Mouse (Mus musculus) kidney, postnatal 4 days (tissue): ENCODE results near the gene Tmem120b.
A peak's percentile ranks its signal among the peaks of the same experiment; 100 is the strongest.
"Not testable (repeated sequence)": the region's sequence is repeated elsewhere in the genome, so short reads cannot be mapped to it uniquely, and the experiment has no call there.

ENCODE experiments used
- DNase-seq, 2 experiments: peaks; one replicate each; pipeline ENCODE4 v3.0.0; 2021; ENCODE audit warnings: mixed read lengths in 2 of 2

Gene Tmem120b

GRCm38 (mm10) chr5:123057366-123058250 lies 10.6 kb upstream of the Tmem120b start:
- peak; percentile 98 to 99 for DNase-seq

DNA sequence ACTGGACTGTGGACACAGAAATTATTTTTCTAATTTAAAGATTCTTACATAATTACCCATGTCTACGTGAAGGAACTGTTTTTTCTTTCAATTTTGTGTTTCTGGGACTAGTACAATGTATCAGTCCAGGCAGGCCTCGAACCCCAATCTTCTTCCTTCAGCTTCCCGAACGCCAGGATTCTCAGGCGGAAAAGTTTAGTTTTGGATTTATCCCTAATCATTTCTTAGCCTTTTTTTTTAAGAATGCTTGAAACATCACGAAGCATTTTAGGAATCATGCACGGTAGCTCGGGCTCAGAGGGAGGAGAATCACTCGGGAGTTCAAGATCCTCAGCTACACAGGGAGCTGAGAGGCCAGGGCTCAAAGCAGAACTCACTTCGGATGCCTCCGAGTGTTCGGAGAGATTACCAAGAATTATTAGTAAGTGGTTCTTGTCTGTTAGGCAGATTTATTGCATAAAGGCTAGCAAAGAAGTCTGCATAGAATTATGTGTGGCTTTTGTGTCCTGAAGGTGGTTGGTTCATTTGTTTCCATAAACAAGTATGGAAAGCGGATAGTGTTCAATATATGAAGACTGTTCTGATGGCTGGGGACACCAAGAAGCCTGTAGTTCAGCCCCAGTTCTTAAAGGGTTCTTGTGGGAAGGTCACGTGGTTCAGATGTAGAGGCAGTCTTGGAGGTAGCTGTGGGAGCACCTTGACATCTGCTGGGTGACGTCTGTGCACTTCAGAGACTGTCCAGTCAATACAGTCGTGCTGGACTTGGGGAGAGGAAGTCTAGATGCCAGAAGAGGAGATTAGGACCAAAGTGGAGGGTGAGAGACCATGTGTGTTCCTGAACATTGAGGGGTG lies 9.7 kb upstream of the Tmem120b start:
- DNase-seq: no peak

- DNase-seq: peak; percentile 63 to 74
These were observed 8.3 kb upstream of the Tmem120b start for GRCm38 (mm10) chr5:123059757-123060520.

DNA sequence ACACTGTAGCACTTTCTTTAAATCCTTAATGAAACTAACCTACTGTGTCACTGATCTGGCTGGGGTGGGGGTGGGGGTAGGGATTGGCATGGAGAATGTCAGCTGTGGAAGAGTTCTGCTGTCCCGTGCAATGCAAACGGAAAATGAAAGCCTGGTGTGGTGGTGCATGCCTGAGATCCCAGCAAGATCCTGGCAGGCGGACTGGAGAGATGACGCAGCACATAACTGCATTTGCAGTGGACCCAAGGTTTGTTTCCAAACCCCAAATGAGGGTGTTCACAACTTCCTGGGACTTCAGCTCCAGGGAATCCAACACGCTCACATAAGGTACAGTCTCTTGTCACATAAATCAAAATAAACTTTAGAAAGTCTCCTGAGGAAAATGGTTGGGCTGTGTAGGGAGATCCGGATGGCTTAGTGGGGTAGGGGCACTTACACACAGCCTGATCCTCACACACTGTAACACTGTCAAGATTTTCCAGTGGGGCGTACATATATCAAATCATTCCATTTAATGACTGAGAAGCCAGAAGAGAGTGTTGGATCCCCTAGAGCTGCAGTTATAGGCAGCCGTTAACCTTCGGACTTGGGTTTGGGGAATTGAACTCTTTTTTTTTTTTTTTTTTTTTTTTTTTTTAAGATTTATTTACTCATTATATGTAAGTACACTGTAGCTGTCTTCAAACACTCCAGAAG lies 7.4 kb upstream of the Tmem120b start:
- peak in 1 of 2 experiments; percentile 44 for DNase-seq

- not testable (repeated sequence) for DNase-seq
These were observed 6.8 kb upstream of the Tmem120b start for GRCm38 (mm10) chr5:123061402-123061749.

GRCm38 (mm10) chr5:123063141-123063540 lies 5.1 kb upstream of the Tmem120b start:
- no peak for DNase-seq

GRCm38 (mm10) chr5:123064207-123064606 lies 4.0 kb upstream of the Tmem120b start:
- DNase-seq: peak; percentile 60 to 72

GRCm38 (mm10) chr5:123067395-123067995 lies 720 bp upstream of the Tmem120b start:
- DNase-seq: peak; percentile 20 to 32

DNA sequence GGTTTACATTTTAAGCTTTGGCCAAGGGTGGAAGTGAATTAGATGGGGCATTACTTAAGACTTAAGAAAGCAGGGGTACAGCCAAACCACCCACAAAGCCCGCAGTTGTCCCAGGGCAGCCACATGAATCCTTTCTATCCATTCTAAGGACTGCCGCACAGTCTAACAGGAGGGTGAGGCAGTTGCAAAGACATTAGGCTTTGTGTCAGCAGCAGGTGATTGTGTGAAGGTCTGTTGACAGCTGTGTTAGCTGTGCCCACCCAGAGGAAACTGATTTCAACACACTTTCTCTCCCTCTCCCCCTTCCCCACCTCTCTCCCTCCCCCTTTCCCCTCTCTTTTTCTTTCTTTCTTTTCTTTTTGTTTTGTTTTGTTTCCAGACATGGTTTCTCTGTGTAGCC lies 499 bp downstream of the Tmem120b start:
- no peak for DNase-seq

DNA sequence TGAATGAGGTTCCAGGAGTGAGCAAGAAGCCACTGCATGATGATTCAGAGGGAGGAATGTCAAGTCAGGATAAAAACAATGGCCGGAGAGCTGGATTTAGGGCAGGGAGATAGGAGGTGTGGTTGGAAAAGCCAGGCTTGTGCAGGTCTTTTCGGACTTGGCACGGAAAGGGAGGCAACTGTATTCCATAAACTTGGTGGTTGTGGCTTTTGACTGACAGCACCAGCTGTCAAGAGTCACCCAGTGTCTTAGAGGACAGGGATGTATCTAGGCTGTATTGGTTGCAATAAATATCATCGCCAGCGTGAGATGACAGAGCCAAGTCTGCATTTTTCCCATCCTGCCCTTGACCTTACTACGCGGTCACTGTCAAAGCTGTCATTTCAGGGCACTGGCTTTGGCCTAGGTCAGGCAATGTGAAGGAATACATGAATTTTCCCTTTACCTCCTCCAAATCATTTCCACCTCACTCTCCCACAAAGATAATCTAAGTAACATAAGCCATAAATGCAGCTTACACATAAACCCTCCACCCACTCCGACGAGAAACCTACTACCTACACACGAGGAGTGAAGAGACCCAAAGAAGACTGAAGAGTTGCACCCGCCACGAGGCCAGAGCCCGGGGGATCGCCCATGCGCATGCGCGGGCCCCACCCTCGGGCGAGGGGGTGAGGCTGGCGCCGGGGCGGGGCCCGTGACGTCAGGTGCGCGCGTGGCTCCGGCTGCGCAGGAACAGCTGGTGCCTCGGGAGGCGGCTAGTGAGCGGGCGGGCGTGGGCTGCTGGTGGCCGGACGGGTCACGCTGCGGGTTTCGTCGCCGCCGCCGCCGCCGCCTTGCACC lies 7.6 kb downstream of the Tmem120b start:
- DNase-seq: peak; percentile 94 to 96

DNA sequence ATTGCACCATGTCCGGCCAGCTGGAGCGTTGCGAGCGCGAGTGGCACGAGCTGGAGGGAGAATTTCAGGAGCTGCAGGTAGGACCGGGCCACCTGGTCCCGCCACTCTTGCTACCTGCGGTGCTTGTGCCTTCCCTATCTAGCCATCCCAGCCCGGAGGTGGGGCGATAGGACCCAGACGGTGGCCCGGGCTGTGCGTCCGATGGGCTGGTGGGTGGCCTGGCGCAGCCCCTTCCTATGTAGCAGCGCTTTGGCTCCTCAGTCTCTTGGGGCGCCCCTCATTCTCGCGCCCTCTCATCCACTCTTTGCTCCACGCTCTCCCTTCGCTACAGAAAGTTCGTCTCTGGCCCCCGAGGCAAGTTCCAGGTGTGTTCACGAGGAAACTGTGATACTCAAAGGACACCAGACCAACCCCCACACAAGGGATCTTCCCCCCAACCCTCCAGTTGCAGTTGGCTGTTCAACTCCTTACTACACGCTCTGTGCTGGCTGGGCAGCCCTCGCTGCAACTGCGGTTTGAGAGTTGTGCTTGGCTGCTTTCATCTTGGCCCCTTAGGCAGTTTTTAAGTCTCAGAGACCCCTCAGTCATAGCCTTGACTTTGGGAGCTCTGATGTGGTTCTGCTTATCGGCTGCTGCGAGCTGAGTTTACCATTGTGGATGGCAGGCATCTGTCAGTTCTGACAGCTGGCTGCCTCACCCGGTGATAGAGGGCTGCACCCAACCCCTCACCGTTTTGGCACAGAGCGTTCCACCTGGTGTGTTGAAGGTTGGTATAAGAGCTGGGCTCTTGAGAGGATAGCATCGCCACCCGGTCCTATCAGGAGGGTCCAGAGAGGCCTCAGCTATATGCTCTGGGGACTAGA lies 8.4 kb downstream of the Tmem120b start:
- DNase-seq: no peak

DNA sequence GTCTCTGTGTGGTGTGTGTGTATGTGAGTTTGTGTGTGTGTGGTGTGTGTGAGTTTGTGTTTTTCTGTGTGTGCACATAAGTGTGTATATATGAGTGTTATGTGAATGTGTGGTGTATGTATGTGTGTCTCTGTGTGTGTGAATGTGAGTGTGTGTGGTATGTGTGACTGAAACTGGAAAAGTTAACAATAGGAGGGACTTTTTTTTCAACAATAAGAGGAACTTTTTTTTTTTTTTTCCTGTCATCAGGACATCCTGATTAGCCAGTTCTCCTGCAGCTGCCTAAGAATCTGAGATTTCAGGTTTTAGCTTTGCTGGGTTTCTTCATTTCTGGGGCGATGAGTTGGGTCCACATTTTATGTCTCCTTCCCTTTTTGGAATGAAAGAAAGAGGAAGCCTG lies 11.4 kb downstream of the Tmem120b start:
- no peak for DNase-seq

DNA sequence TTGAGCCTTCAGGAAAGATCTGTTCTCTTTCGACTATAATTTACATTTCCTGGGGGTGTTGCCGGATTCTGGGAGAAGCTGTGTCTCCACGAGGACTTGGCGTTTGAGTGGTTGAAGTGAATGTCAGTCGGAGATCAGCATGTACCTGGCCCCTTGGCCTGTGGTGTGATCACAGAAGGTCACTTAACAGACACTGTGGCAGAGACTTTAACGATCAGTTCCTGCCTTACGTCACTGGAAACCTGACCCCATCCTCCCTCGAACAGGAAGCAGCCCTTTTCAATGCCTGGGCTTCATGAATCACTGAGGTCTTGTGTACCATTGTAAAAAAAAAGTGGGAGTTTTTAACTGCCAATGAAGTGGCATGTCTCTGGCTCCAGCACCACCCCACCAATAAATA lies 11.8 kb downstream of the Tmem120b start:
- DNase-seq: peak; percentile 36 to 42

DNA sequence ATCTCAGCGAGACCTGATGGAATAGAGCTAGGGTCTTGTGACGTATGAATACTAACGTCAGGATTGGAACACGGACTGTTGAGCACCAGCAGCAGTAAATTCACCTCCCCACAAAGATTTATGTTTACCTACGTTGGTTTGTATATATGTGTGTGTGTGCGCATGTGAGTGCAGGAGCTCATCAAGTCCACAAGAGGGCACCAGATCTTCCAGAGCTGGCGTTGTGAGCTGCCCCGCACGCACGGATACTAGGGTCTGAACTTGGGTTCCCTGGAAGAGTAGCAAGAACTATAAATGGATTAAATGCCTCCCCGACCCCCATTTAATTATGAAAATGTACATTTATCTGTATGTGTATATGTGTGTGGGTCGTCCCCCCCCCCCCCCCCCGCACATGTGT lies 12.3 kb downstream of the Tmem120b start:
- DNase-seq: no peak

- no peak for DNase-seq
These were observed 15.3 kb downstream of the Tmem120b start for GRCm38 (mm10) chr5:123083340-123084050.

DNA sequence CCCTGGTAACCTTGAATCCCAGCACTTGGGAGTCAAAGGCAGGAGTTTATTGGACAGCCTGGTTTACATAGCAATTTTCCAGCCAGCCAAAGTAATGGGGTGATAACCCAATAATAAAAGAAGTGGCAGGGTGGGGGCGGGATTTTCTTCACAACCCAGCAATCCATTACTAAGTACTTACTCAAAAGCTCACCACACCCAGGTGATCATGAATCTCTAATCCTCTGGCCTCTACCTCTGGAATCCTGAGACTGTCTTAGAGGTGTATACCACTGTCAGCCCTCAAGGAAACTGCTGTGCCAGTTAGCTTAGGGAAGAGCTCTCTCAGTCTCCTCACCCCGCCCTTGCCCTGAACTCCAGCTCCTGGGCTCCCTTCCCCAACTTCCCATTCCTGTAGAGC lies 18.3 kb downstream of the Tmem120b start:
- DNase-seq: no peak

GRCm38 (mm10) chr5:123088784-123089183 lies 20.6 kb downstream of the Tmem120b start:
- no peak for DNase-seq

DNA sequence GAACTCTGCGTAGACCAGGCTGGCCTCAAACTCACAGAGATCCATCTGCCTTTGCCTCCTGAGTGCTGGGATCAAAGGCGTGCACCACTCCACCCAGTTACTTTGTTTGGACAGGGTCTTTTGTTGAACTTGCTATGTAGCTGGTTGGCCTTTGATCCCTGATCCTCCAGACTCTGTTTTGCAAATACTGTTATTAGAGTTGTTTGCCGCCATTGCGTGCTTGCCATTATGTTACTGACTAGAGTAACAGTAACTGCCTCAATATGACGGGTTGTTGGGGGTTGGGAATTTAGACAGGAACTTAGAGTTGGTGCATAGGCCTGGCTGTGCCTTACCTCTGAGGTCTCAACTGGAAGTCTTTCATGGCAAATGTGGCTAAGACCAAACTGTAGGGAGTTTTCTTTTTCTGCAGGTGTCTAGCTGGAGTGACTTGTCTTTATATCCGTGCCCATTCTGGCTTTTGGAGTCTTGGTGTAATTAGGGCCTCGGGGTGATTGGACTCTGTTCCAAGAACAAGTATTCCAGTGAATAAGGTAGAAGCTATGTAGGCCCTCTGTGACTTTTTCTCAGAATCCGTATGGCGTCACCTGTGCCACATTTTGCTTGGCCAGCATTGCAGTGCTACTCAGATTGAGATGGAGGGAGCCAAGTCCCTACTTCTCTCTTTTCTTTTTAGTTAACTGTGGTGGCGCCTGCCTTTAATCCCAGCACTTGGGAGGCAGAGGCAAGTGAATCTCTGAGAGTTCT lies 22.5 kb downstream of the Tmem120b start:
- DNase-seq: no peak
